Mouse (Mus musculus): Measurements from ENCODE around the gene Serpina1e.

GRCm38 (mm10) chr12:103977060-103977459 lies 18.3 kb upstream of the Serpina1e start:
- no peak for TF ChIP-seq CTCF (conservative IDR thresholded peaks at IDR 0.05; ENCODE audit: insufficient read depth, insufficient read length, low read depth, low read length)
- no peak for TF ChIP-seq POLR2A (IDR thresholded peaks at IDR 0.05; ENCODE audit: low read depth, low read length)

Measured in kidney, adult 2 months (tissue).